Mouse (Mus musculus) neural tube, embryonic 10.5 days (tissue): ENCODE data around the gene Mctp1.
A peak's percentile ranks its signal among the peaks of the same experiment; 100 is the strongest.

Experiments
- DNase-seq: peaks from one replicate; pipeline ENCODE4 v3.0.0-alpha.2; 2017; ENCODE audit warnings: low spot score; ENCODE audit errors: extremely low spot score

Mctp1 gene

GRCm38 (mm10) chr13:76823083-76823482 is 438.7 kb downstream of the Mctp1 start:
- DNase-seq, result no peak

DNA sequence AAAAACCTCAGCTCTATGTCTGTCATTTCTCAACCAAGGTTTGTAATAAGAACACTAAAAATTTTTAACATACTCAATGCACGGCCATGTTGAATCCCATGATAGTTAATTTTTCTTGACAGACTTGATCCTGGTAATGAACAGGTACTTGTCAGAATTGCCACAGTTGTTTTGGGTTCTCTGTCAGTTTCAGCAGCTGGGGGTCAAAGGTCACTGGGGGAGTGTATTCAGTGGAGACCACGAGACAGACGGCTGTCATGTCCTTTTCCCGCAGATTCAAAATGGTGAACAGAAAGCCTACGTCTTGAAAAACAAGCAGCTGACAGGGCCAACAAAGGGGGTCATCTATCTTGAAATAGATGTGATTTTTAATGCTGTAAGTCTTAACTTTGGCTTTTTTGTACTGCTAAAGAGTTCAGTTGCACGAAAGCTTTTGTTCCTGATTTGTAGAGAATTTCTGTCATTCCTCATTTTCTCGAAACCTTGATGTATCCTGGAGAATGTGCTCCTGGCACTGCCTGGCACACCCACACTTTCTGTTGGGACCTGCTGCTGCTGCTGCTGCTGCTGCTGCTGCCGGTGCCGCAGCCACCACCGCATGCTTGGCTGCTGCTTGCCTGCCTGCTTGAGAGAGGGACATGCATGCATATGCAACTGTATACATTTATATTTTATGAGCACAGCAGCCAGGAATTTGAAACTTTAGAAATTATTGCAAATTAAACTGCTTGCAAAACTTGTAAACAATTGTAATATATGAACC is 440.8 kb downstream of the Mctp1 start:
- DNase-seq, result peak; percentile 45

DNA sequence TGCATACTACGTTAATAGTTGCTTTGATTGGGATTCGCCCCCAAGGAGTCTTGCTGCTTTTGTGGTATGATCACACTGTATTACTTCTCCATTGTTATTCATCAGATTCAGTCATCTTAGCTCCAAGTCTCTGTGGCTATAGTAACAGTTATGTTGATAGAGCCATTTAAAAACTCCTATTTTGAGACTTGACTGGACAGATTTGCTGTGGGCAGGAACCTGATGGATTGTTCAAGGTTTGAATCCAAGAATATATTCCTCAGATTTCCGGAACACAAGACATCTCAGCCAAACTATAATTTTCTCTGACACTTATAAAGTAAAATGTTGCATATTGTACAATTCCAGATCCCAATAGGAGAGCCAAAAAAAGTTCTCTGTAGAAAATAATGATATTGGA is 443.4 kb downstream of the Mctp1 start:
- DNase-seq, result no peak

DNA sequence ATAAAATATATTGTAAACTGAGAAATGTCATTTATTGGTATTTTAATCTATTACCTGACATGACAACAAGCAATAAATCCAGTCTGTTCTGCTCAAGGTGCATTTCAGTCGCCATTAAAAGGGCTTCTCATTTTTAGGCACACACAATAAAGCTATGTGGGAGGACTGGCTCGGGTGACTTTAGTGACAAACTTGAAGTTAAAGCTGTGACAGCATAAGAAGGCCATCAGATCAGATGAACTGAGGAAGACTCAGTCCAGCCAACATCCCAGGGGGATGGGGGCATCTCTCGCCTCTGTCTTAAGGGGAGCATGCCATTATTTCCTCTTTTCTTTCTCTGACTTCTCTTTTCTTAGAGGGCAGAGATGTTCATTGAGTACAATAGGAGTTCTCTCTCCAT is 453.7 kb downstream of the Mctp1 start:
- no peak for DNase-seq

GRCm38 (mm10) chr13:76840712-76841111 is 456.4 kb downstream of the Mctp1 start:
- no peak for DNase-seq

- DNase-seq, result peak; percentile 76
Observed at GRCm38 (mm10) chr13:76844629-76845255, 460.4 kb downstream of the Mctp1 start.

DNA sequence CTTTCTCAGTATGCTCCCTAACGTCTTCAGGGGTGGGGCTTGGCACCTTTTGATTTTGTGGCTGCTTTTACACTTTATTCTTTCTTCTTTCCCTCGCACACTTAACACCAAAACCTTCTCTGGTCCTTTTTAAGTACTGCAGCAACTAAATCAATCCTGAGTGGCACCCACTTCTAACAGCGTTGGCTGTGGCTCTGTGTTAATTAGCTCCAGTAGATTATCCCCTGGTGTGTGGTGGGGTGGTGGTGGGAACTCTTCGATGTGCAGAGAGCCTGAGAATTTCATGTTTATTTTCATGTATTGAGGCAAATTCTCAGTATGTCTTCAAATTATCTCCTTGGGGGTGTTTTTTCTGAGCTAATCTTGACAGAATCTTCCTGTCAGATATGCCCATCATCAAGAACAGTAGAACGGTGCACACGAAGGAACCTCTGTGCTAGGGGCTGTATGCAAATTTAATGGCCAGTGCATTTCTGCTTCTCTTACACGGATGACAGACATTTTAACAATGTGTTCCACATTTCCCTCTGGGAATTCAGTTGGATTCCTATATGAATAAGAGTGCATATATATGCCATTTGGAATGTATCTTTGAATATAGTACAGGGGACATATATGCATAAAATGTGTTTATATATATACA is 466.2 kb downstream of the Mctp1 start:
- no peak for DNase-seq

DNA sequence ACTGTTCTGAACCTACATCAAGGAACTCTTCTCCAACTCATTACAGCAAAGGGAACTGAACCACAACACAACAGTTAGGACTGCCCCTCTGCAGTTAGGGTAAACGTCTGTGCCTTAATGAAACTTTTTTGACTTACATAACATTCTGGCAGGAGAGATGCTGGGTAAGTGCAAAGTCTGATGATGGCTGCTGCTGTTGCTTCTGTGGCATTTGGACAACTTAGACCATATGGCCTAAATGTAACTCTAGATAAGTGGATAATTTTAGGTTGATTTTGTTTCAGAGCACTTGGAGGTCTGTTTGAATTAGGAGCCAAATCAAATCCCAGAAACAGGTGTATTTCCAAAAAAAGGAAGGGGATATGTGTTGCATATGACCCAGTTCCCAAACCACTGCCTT is 470.0 kb downstream of the Mctp1 start:
- no peak for DNase-seq

DNA sequence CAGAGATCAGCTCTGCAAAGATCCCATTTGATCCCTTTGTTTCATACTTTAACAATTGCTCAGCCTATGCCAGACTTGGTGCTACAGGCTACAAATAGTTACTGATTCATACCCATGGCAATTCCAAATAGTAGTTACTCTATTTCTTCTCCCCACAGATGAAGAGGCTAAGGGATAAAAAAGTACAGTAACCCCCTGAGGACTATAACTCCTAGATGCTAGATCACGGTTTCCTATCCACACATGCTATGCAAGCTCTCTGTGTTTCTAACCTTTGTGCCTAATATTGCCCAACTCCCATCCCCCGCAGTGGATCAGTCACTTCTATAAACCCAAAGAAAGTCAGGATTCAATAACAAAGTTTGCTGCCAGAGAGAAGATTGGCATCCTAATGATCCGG is 470.7 kb downstream of the Mctp1 start:
- no peak for DNase-seq

GRCm38 (mm10) chr13:76857024-76857423 is 472.7 kb downstream of the Mctp1 start:
- DNase-seq, result no peak

GRCm38 (mm10) chr13:76858078-76858482 is 473.7 kb downstream of the Mctp1 start:
- no peak for DNase-seq

DNA sequence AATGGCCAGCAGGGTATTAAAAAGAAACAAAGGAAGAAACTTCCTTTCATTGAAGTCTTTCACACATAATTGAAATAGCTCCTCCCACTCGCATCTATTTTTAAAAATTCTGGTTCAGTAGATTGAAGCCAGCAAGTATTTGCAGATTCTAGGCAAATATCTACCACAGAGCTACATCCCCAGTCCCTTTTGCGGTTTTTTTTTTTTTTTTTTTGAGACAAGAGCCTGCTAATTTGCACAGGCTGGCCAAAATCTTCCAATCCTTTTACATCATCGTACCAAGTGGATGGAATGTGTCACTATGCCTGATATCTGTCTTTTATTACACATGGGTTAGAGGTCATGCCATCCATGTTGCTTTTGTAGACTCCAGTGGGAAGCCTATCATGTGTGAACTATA is 486.0 kb downstream of the Mctp1 start:
- DNase-seq, result no peak

- DNase-seq, result no peak
Observed at GRCm38 (mm10) chr13:76877887-76878763, 493.8 kb downstream of the Mctp1 start.

DNA sequence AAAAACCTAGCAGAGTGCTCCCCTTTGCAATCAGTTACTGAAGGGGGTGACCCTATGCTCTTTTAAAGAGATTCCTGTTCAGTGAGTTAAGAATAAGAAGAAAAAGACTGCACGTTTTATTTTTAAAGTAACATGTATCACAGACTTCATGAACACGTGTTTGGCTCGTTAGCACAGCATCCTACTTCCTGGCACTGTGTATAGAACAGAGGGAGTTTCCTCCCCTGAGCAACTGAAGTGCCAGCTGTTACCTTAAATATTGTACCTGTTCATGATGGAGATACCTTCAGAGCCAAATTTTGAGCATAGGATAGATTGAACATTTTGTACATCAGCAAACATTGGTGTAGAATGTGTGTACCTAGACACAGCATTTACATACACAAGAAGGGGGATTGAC is 494.7 kb downstream of the Mctp1 start:
- no peak for DNase-seq

DNA sequence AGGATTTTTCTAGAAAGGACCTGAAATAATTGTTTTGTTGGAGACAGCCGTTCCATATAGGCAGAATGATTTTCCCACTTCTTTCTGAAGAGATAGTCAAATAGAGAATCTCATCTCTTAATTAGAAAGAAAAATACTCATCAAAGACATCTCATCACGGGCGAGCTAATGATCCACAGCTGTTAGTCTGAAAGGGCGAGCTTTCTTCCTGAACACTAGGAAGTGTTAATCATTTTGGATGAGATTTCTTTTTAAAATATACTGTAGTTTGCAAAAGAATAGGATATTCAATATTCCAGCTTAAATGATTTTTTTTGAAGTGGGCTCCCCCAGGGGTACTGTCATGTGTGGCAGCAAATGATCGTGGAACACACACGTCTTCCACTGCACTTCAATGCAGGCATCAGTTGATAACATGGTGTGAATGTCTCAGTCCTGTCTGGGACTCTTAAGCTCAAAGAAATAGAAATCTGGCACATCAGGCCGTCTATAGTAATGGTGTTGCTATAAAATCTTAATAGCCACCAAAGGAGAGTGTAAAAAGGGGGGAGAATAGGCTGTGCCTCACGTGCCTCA is 500.3 kb downstream of the Mctp1 start:
- DNase-seq, result no peak

DNA sequence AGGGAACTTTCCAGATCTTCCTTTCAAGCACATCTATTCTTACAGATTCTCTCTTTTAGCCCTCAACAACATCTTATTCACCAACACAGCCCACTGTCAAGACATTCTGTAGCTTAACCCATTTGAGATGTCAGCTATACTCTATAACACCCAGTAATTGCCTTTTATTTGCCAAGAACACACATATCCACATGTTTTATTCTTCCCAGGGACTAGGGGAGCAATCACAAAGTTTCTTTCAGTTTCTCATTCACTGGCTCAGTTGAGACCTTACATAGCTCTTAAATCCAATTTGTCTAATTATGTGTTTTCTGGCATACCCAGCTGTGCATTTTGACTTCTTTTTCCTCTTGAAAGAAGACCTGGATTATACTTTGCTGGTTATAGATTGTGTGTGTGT is 508.7 kb downstream of the Mctp1 start:
- DNase-seq, result no peak

- DNase-seq, result no peak
Observed at GRCm38 (mm10) chr13:76895770-76896456, 511.6 kb downstream of the Mctp1 start.

DNA sequence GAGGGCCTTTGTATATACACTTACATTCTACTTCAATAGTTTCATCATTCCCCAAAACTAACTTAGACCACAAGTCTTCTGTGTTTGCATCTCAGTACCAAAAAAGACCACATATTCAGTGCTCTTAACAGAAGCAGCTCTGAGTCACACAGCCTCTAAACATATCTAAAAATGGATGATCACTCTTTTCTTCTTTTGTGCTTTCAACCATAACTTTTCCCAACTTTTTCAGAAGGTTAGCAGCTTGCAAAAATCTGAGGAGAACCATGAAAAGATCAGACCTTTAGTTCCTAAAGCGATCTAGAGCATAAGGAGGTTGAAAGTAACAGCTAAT is 512.1 kb downstream of the Mctp1 start:
- DNase-seq, result no peak

DNA sequence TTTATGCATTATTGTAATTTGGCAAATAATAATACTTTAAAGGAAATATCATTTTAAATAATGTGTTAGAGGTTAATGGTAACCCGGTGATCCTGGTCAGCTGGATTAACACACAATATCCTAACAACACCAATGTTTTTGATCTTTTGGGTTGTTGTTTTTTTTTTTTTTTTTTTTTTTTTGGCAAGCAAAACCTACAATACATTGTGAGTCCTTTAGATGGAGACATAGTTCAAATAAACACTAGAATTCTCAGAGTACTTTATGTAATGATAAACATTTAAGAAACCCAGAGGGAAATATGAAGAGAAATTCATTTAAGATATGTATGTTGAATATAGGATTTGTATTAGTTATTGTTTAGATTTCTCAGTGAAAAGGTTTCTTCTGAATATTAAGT is 534.0 kb downstream of the Mctp1 start:
- DNase-seq, result no peak

- no peak for DNase-seq
Observed at GRCm38 (mm10) chr13:76926851-76927250, 542.5 kb downstream of the Mctp1 start.

GRCm38 (mm10) chr13:76927875-76928440 is 543.6 kb downstream of the Mctp1 start:
- DNase-seq, result peak; percentile 23
